22 mouse cellular contexts compared by ENCODE assay signal in the genomic region with DNA sequence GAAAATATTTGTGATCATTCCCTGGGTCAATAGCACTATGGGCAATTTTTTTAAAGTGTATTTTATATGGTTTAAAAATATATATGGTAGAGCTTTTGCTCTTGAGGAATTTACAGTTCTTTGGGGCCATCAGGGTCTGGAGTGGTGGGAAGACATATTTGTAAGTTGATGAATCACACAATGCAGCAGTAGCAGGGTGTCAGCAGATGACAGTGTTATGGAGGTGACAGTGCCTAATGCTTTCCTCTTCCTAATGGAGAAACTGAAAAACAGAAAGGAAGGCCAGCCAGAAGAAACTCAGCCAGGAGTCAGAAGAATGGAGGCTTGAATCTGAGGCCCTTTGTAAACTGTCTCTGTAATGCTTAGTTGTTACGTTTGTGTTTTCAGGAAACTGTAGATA.
DNase-seq lines count a peak whose midpoint lies in the region; ATAC-seq and TF ChIP-seq lines count a peak whose summit lies in the region.
"Had no signal": no experiment of that assay in that cellular context is flagged by ENCODE, and none has a peak within 500 bp of the region (broad histone marks: within the 10 kb centered on the region; RNA-seq: fewer than 3 reads in every experiment).

No protein-coding gene starts in this region.

- no peaks in the 10 kb centered on the region for H3K9me3 ChIP-seq in lung, embryonic 16.5 days (ENCODE audit: control insufficient read depth, low read length)
- H3K9me3 ChIP-seq: embryonic facial prominence, embryonic 12.5 days; embryonic facial prominence, embryonic 15.5 days; heart, embryonic 10.5 days; hindbrain, embryonic 12.5 days; hindbrain, embryonic 15.5 days had no signal

- no peak overlapping the region for H3K4me3 ChIP-seq in layer of hippocampus, adult 2 months
- no peak overlapping the region for H3K4me3 ChIP-seq in lung, embryonic 16.5 days (ENCODE audit: low read length)
- H3K4me3 ChIP-seq in lung, adult 2 months (replicated peaks; ENCODE audit: extremely low read depth, low read depth, low read length), result no peak overlapping the region
- H3K4me3 ChIP-seq: embryonic facial prominence, embryonic 12.5 days; embryonic facial prominence, embryonic 15.5 days; gastrocnemius, adult 2 months; heart, embryonic 10.5 days; heart, embryonic 13.5 days; hindbrain, embryonic 12.5 days; hindbrain, embryonic 15.5 days had no signal

- no peak for TF ChIP-seq POLR2A in lung, adult 2 months (IDR thresholded peaks at IDR 0.05; ENCODE audit: borderline replicate concordance, extremely low read depth, low read depth, low read length)

- H3K4me2 ChIP-seq in lung, embryonic 16.5 days (ENCODE audit: low read depth, low read length), result no peak overlapping the region
- H3K4me2 ChIP-seq: embryonic facial prominence, embryonic 12.5 days; embryonic facial prominence, embryonic 15.5 days; heart, embryonic 13.5 days; hindbrain, embryonic 12.5 days; hindbrain, embryonic 15.5 days had no signal

- ATAC-seq in lung, embryonic 16.5 days (ENCODE audit: low read depth), result peak; percentile 60; the same call in 1 of the 2 replicates
- ATAC-seq: activated CD4-positive, CD25-positive, alpha-beta regulatory T cell, adult 4 months; forebrain, embryonic 14.5 days; forebrain, postnatal 0 days had no signal

- H3K27me3 ChIP-seq in lung, embryonic 16.5 days (ENCODE audit: control insufficient read depth, insufficient read depth, low read depth, low read length), result no peaks in the 10 kb centered on the region
- H3K27me3 ChIP-seq: embryonic facial prominence, embryonic 12.5 days; embryonic facial prominence, embryonic 15.5 days; heart, embryonic 13.5 days; hindbrain, embryonic 12.5 days; hindbrain, embryonic 15.5 days had no signal

- 42% methylated on average over 1 of the region's 1 CpGs for WGBS in lung, embryonic 16.5 days
- WGBS in lung, adult 2 months, result 56% methylated on average over 1 of the region's 1 CpGs

- H3K4me1 ChIP-seq in lung, embryonic 16.5 days (replicated peaks; ENCODE audit: control insufficient read depth, insufficient read depth, low read length), result peaks cover 10% of the 10 kb centered on the region
- H3K4me1 ChIP-seq in lung, adult 2 months (ENCODE audit: control insufficient read depth, insufficient read depth, low read length), result no peaks in the 10 kb centered on the region
- H3K4me1 ChIP-seq: embryonic facial prominence, embryonic 12.5 days; embryonic facial prominence, embryonic 15.5 days; heart, embryonic 10.5 days; hindbrain, embryonic 12.5 days; hindbrain, embryonic 15.5 days had no signal

- TF ChIP-seq CTCF in layer of hippocampus, adult 2 months (conservative IDR thresholded peaks at IDR 0.05), result no peak
- no peak for TF ChIP-seq CTCF in lung, adult 2 months (IDR thresholded peaks at IDR 0.05; ENCODE audit: insufficient read depth, low read length)

- H3K27ac ChIP-seq in layer of hippocampus, adult 2 months, result 0 out of 2 replicates have a peak overlapping the region, but pooled peaks have one; percentile 52
- no peak overlapping the region for H3K27ac ChIP-seq in lung, embryonic 16.5 days (ENCODE audit: low read length)
- H3K27ac ChIP-seq: embryonic facial prominence, embryonic 12.5 days; embryonic facial prominence, embryonic 15.5 days; gastrocnemius, adult 2 months; heart, embryonic 10.5 days; heart, embryonic 13.5 days; hindbrain, embryonic 12.5 days; hindbrain, embryonic 15.5 days had no signal

- DNase-seq in cerebellum, adult 9-10 months, result peak; percentile 18
- no peak for DNase-seq in cerebellum, postnatal 14 days
- DNase-seq in layer of hippocampus, adult 2 months (ENCODE audit: low spot score in 2 of 2), result no peak
- DNase-seq in layer of hippocampus, adult 9-11 months, result no peak
- no peak for DNase-seq in lung, adult 2 months
- DNase-seq: adrenal gland, adult 8-10 months; adrenal gland, postnatal 25 days; forebrain, postnatal 0 days; gastrocnemius, adult 2 months; gastrocnemius, postnatal 14 days; heart, adult 18-20 months; heart, postnatal 14 days; heart, postnatal 4 days had no signal

- H3K9ac ChIP-seq in lung, embryonic 16.5 days (ENCODE audit: low read length), result no peak overlapping the region
- H3K9ac ChIP-seq: embryonic facial prominence, embryonic 12.5 days; embryonic facial prominence, embryonic 15.5 days; forebrain, postnatal 0 days; heart, embryonic 13.5 days; hindbrain, embryonic 12.5 days; hindbrain, embryonic 15.5 days had no signal

- H3K36me3 ChIP-seq in lung, embryonic 16.5 days (ENCODE audit: control insufficient read depth, insufficient read depth, low read length), result no peaks in the 10 kb centered on the region
- H3K36me3 ChIP-seq: embryonic facial prominence, embryonic 12.5 days; embryonic facial prominence, embryonic 15.5 days; heart, embryonic 10.5 days; hindbrain, embryonic 12.5 days; hindbrain, embryonic 15.5 days had no signal
